ENCODE assay signal across 9 mouse cellular contexts in the genomic region with DNA sequence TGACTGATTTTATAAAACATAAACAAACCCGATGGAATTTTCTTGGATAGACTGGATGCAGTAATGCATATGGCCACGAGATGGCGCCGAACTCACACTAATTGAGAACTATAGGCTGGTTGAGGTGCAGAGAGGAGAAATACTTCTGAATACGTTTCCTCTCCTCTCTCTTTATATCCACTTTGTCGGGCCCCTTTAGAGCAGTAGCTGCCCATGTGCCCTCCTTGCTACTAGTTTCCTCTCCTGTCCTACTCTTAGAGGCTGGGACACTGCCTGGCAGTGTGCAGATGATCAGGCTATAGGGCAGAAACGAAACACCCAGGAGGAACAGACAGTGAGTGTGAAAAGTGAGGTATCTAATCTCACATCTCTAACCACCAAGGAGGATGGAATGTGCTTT. TPM values are rescaled to one million over a fixed set of nuclear protein-coding genes. Genes with fewer than 3 reads are reported as not detected.
DNase-seq lines count a peak whose midpoint lies in the region; ATAC-seq and TF ChIP-seq lines count a peak whose summit lies in the region.
"Had no signal": no experiment of that assay in that cellular context is flagged by ENCODE, and none has a peak within 500 bp of the region (broad histone marks: within the 10 kb centered on the region; RNA-seq: fewer than 3 reads in every experiment).

No protein-coding gene starts in this region.

- H3K27me3 ChIP-seq in embryonic facial prominence, embryonic 11.5 days (ENCODE audit: control insufficient read depth, insufficient read depth, low read length), result no peaks in the 10 kb centered on the region
- no peaks in the 10 kb centered on the region for H3K27me3 ChIP-seq in heart, embryonic 14.5 days (ENCODE audit: control insufficient read depth, insufficient read depth, low read length)
- H3K27me3 ChIP-seq in kidney, postnatal 0 days (ENCODE audit: insufficient read depth, low read length), result no peaks in the 10 kb centered on the region
- no peaks in the 10 kb centered on the region for H3K27me3 ChIP-seq in liver, adult 2 months (ENCODE audit: control insufficient read depth, insufficient read depth, low read length)
- H3K27me3 ChIP-seq in myocyte (ENCODE audit: control insufficient read depth, insufficient read depth, insufficient read length), result no peaks in the 10 kb centered on the region
- H3K27me3 ChIP-seq in stomach, embryonic 16.5 days (ENCODE audit: control insufficient read depth, insufficient read depth, low read length), result no peaks in the 10 kb centered on the region

- DNase-seq in B cell, adult 2 months, result peak; percentile 57 to 58
- peak; percentile 73 for DNase-seq in adrenal gland, postnatal 14 days
- DNase-seq in embryonic facial prominence, embryonic 11.5 days (ENCODE audit: low spot score), result peak; percentile 84
- DNase-seq in kidney, postnatal 0 days (ENCODE audit: low spot score), result peak; percentile 84
- DNase-seq in liver, adult 2 months (ENCODE audit: extremely low read depth, low read depth, low spot score), result peak; percentile 40

- H3K4me1 ChIP-seq in embryonic facial prominence, embryonic 11.5 days (ENCODE audit: control insufficient read depth, insufficient read depth, low read length), result no peaks in the 10 kb centered on the region
- no peaks in the 10 kb centered on the region for H3K4me1 ChIP-seq in heart, embryonic 14.5 days (ENCODE audit: control insufficient read depth in 2 of 2, insufficient read depth in 2 of 2, low read length in 2 of 2)
- H3K4me1 ChIP-seq in kidney, postnatal 0 days (replicated peaks; ENCODE audit: insufficient read depth, low read length), result no peaks in the 10 kb centered on the region
- H3K4me1 ChIP-seq in liver, adult 2 months (ENCODE audit: control insufficient read depth, insufficient read depth, low read length), result peaks cover 5% of the 10 kb centered on the region
- peaks cover 6% of the 10 kb centered on the region; the same call in 1 of the 2 replicates for H3K4me1 ChIP-seq in stomach, embryonic 16.5 days (ENCODE audit: control insufficient read depth, insufficient read depth, low read length)

- ATAC-seq in embryonic facial prominence, embryonic 11.5 days (replicated peaks; ENCODE audit: insufficient number of reproducible peaks, low FRiP score, low TSS enrichment, low read depth), result peak; percentile 41; the same call in 1 of the 2 replicates
- ATAC-seq in heart, embryonic 14.5 days (ENCODE audit: insufficient number of reproducible peaks, insufficient read depth, low FRiP score, low read depth), result no peak
- ATAC-seq in kidney, postnatal 0 days (replicated peaks; ENCODE audit: low FRiP score, low read depth), result peak; percentile 75
- ATAC-seq in stomach, embryonic 16.5 days (ENCODE audit: insufficient read depth, low FRiP score), result peak; percentile 71; the same call in 1 of the 2 replicates

- no peak overlapping the region for H3K27ac ChIP-seq in embryonic facial prominence, embryonic 11.5 days (replicated peaks; ENCODE audit: low read depth, low read length)
- no peak overlapping the region for H3K27ac ChIP-seq in heart, embryonic 14.5 days (replicated peaks in 1 of 2; ENCODE audit: control insufficient read depth in 1 of 2, insufficient read depth in 1 of 2, low read depth in 2 of 2, low read length in 2 of 2)
- H3K27ac ChIP-seq in kidney, postnatal 0 days, result no peak overlapping the region
- H3K27ac ChIP-seq in liver, adult 2 months (replicated peaks; ENCODE audit: insufficient read depth, low read depth, low read length), result no peak overlapping the region
- no peak overlapping the region for H3K27ac ChIP-seq in stomach, embryonic 16.5 days (ENCODE audit: low read length)

- no peak overlapping the region for H3K9ac ChIP-seq in embryonic facial prominence, embryonic 11.5 days (replicated peaks; ENCODE audit: low read length)
- H3K9ac ChIP-seq in heart, embryonic 14.5 days (ENCODE audit: low read length), result no peak overlapping the region
- no peak overlapping the region for H3K9ac ChIP-seq in kidney, postnatal 0 days (ENCODE audit: low read depth, low read length)
- peak overlapping the region; percentile 45; the same call in 1 of the 2 replicates for H3K9ac ChIP-seq in liver, adult 2 months (ENCODE audit: low read depth, low read length)
- H3K9ac ChIP-seq in stomach, embryonic 16.5 days (ENCODE audit: low read length), result no peak overlapping the region

- H3K36me3 ChIP-seq in embryonic facial prominence, embryonic 11.5 days (replicated peaks; ENCODE audit: control insufficient read depth, insufficient read depth, low read depth, low read length), result no peaks in the 10 kb centered on the region
- H3K36me3 ChIP-seq in heart, embryonic 14.5 days (ENCODE audit: control insufficient read depth, insufficient read depth, low read length), result no peaks in the 10 kb centered on the region
- no peaks in the 10 kb centered on the region for H3K36me3 ChIP-seq in kidney, postnatal 0 days (ENCODE audit: insufficient read depth, low read length)
- no peaks in the 10 kb centered on the region for H3K36me3 ChIP-seq in liver, adult 2 months (ENCODE audit: control insufficient read depth, insufficient read depth, low read length)
- no peaks in the 10 kb centered on the region for H3K36me3 ChIP-seq in myocyte (ENCODE audit: control insufficient read depth, insufficient read depth)
- H3K36me3 ChIP-seq in stomach, embryonic 16.5 days (ENCODE audit: control insufficient read depth, insufficient read depth, low read length), result no peaks in the 10 kb centered on the region

- WGBS in embryonic facial prominence, embryonic 11.5 days, result 12% methylated on average over 7 of the region's 7 CpGs
- WGBS in heart, embryonic 14.5 days, result 5% methylated on average over 7 of the region's 7 CpGs
- 7% methylated on average over 7 of the region's 7 CpGs for WGBS in kidney, postnatal 0 days
- WGBS in liver, adult 2 months, result 5% methylated on average over 7 of the region's 7 CpGs
- 6% methylated on average over 7 of the region's 7 CpGs for WGBS in stomach, embryonic 16.5 days

- H3K4me3 ChIP-seq in embryonic facial prominence, embryonic 11.5 days (ENCODE audit: low read depth, low read length), result no peak overlapping the region
- peak overlapping the region; percentile 8 to 20; a peak in 2 of 4 replicates for H3K4me3 ChIP-seq in heart, embryonic 14.5 days (ENCODE audit: control insufficient read depth in 1 of 2, insufficient read depth in 1 of 2, low read depth in 1 of 2, low read length in 2 of 2)
- no peak overlapping the region for H3K4me3 ChIP-seq in kidney, postnatal 0 days (replicated peaks; ENCODE audit: low read depth, low read length)
- H3K4me3 ChIP-seq in liver, adult 2 months (ENCODE audit: insufficient read depth, low read depth, low read length), result 0 out of 2 replicates have a peak overlapping the region, but pooled peaks have one; percentile 3
- H3K4me3 ChIP-seq in myocyte, result peak overlapping the region; percentile 0
- H3K4me3 ChIP-seq in stomach, embryonic 16.5 days (replicated peaks; ENCODE audit: low read length), result peak overlapping the region; percentile 16; the same call in 1 of the 2 replicates
- H3K4me3 ChIP-seq: erythroblast, embryonic 14.5 days had no signal

- H3K4me2 ChIP-seq in embryonic facial prominence, embryonic 11.5 days (ENCODE audit: low read depth, low read length), result no peak overlapping the region
- H3K4me2 ChIP-seq in heart, embryonic 14.5 days (ENCODE audit: low read length), result peak overlapping the region; percentile 58
- peak overlapping the region; percentile 30 for H3K4me2 ChIP-seq in kidney, postnatal 0 days (ENCODE audit: low read length)
- peak overlapping the region; percentile 93 for H3K4me2 ChIP-seq in myocyte (ENCODE audit: low read depth)
- peak overlapping the region; percentile 42 for H3K4me2 ChIP-seq in stomach, embryonic 16.5 days (ENCODE audit: low read depth, low read length)

- H3ac ChIP-seq in myocyte (ENCODE audit: control insufficient read depth, insufficient read length), result no peak overlapping the region

- H3K79me2 ChIP-seq in liver, adult 2 months (ENCODE audit: control insufficient read depth, insufficient read depth, low read length), result no peaks in the 10 kb centered on the region
- no peaks in the 10 kb centered on the region for H3K79me2 ChIP-seq in myocyte (ENCODE audit: control insufficient read depth, insufficient read depth)

- no peaks in the 10 kb centered on the region for H3K9me3 ChIP-seq in embryonic facial prominence, embryonic 11.5 days (replicated peaks; ENCODE audit: control insufficient read depth, low read length)
- H3K9me3 ChIP-seq in heart, embryonic 14.5 days (ENCODE audit: control insufficient read depth, low read length), result no peaks in the 10 kb centered on the region
- no peaks in the 10 kb centered on the region for H3K9me3 ChIP-seq in kidney, postnatal 0 days (replicated peaks; ENCODE audit: low read length)
- H3K9me3 ChIP-seq in stomach, embryonic 16.5 days (replicated peaks; ENCODE audit: control insufficient read depth, low read length), result no peaks in the 10 kb centered on the region

- TF ChIP-seq CTCF in kidney, postnatal 0 days (IDR thresholded peaks at IDR 0.05; ENCODE audit: low read depth), result peak; percentile 87
- no peak for TF ChIP-seq CTCF in liver, adult 2 months (IDR thresholded peaks at IDR 0.05; ENCODE audit: low read depth, low read length)

- TF ChIP-seq POLR2A in liver, adult 2 months (IDR thresholded peaks at IDR 0.05; ENCODE audit: extremely low read depth, insufficient read depth, low read length), result no peak
- no peak for TF ChIP-seq POLR2A in myocyte (IDR thresholded peaks at IDR 0.05; ENCODE audit: insufficient read length, low read depth)

TF ChIP-seq in myocyte, 11 proteins besides CTCF, POLR2A, EP300 and RAD21 (continues in another document):
- no peak for TF ChIP-seq POLR2AphosphoS2 (IDR thresholded peaks at IDR 0.05; ENCODE audit: insufficient read length, low read depth)

RNA-seq across cellular contexts. Expression of a gene that starts 16.7 kb away (rescaled TPM):
- not detected in 2 replicates for total RNA-seq in adrenal gland, postnatal 14 days (2021)
- 0.07 TPM in 1 of 2 replicates, not detected in the other for polyA plus RNA-seq in embryonic facial prominence, embryonic 11.5 days (2014; fragmentation: Nextera tagmentation; extraction: Ambion mirVana)
- polyA plus RNA-seq in heart, embryonic 14.5 days (2014; fragmentation: Nextera tagmentation; extraction: Ambion mirVana), result 0.14 TPM in 1 of 2 replicates, not detected in the other
- polyA plus RNA-seq in kidney, postnatal 0 days (2015; fragmentation: Nextera tagmentation; extraction: Ambion mirVana), result 6.0 and 6.7 TPM in 2 replicates
- total RNA-seq in liver, adult 2 months (2014; rRNA removed), result not detected in 2 replicates
- polyA plus RNA-seq in liver, adult 2 months (2012; rRNA removed), result not detected in 2 replicates
- not detected for polyA plus RNA-seq in myocyte (2012; fragmentation: generic; extraction: Trizol)
- 9.2 and 9.6 TPM in 2 replicates for polyA plus RNA-seq in stomach, embryonic 16.5 days (2015; fragmentation: Nextera tagmentation; extraction: Ambion mirVana)
- polyA plus RNA-seq: erythroblast, embryonic 14.5 days had no signal

RNA-seq across cellular contexts. Expression of a gene that starts 33.2 kb away (rescaled TPM):
- not detected in 2 replicates for total RNA-seq in adrenal gland, postnatal 14 days (2021)
- polyA plus RNA-seq in embryonic facial prominence, embryonic 11.5 days (2014; fragmentation: Nextera tagmentation; extraction: Ambion mirVana), result not detected in 2 replicates
- not detected in 2 replicates for polyA plus RNA-seq in heart, embryonic 14.5 days (2014; fragmentation: Nextera tagmentation; extraction: Ambion mirVana)
- polyA plus RNA-seq in kidney, postnatal 0 days (2015; fragmentation: Nextera tagmentation; extraction: Ambion mirVana), result not detected in 2 replicates
- not detected in 2 replicates for total RNA-seq in liver, adult 2 months (2014; rRNA removed)
- not detected in 2 replicates for polyA plus RNA-seq in liver, adult 2 months (2012; rRNA removed)
- polyA plus RNA-seq in myocyte (2012; fragmentation: generic; extraction: Trizol), result not detected
- polyA plus RNA-seq in stomach, embryonic 16.5 days (2015; fragmentation: Nextera tagmentation; extraction: Ambion mirVana), result 0.74 and 1.8 TPM in 2 replicates
- polyA plus RNA-seq: erythroblast, embryonic 14.5 days had no signal

Comparison
In these comparisons a context has a peak if more than half of its experiments do, and no peak if none do; other contexts are left out.
1. H3K4me3 ChIP-seq: peak in heart, embryonic 14.5 days (2 of 2), liver, adult 2 months (single experiment), myocyte (single experiment) and stomach, embryonic 16.5 days (single experiment); none in embryonic facial prominence, embryonic 11.5 days (single experiment) and kidney, postnatal 0 days (single experiment).
2. Peak in every context shown above with its lines, with median percentiles within 50 percentile points of each other: DNase-seq.